Mouse (Mus musculus) B cell, adult 2 months (primary cell): ENCODE measurements around the gene G6pc.
"Not testable (repeated sequence)": the region's sequence is repeated elsewhere in the genome, so short reads cannot be mapped to it uniquely, and the experiment has no call there.

ENCODE experiments used
- DNase-seq, 2 experiments: peaks; one replicate each; pipeline ENCODE4 v3.0.0; 2022

Gene G6pc

GRCm38 (mm10) chr11:101367326-101367935, at the start of gene G6pc:
TSS of gene G6pc (plus strand) at chr11:101367561.
- no peak for DNase-seq

GRCm38 (mm10) chr11:101323609-101324008, 43.8 kb upstream of the G6pc start:
- DNase-seq: peak; percentile 28 to 42

GRCm38 (mm10) chr11:101324763-101325162, 42.6 kb upstream of the G6pc start, which contains the start of gene Aoc2:
TSS of gene Aoc2 (plus strand) at chr11:101325063.
- DNase-seq: no peak

- DNase-seq: not testable (repeated sequence)
These were observed 42.2 kb upstream of the G6pc start for GRCm38 (mm10) chr11:101325201-101325600.

GRCm38 (mm10) chr11:101326147-101326546, 41.2 kb upstream of the G6pc start:
- no peak for DNase-seq

GRCm38 (mm10) chr11:101327311-101327710, 40.0 kb upstream of the G6pc start:
- no peak for DNase-seq

GRCm38 (mm10) chr11:101328941-101329635, 38.3 kb upstream of the G6pc start:
- DNase-seq: no peak

- no peak for DNase-seq
These were observed 36.9 kb upstream of the G6pc start, which contains the start of gene Aoc3 for GRCm38 (mm10) chr11:101330371-101330924. TSS of gene Aoc3 (plus strand) at chr11:101330605.

GRCm38 (mm10) chr11:101330961-101331360, 36.4 kb upstream of the G6pc start:
- DNase-seq: not testable (repeated sequence)

GRCm38 (mm10) chr11:101332537-101332936, 34.8 kb upstream of the G6pc start:
- DNase-seq: no peak

GRCm38 (mm10) chr11:101334023-101334422, 33.3 kb upstream of the G6pc start:
- DNase-seq: no peak

GRCm38 (mm10) chr11:101334516-101334915, 32.8 kb upstream of the G6pc start:
- DNase-seq: no peak

- DNase-seq: peak in 1 of 2 experiments; percentile 17
These were observed 31.7 kb upstream of the G6pc start for GRCm38 (mm10) chr11:101335685-101336084.

GRCm38 (mm10) chr11:101338123-101338760, 29.1 kb upstream of the G6pc start:
- no peak for DNase-seq

- DNase-seq: no peak
These were observed 20.1 kb upstream of the G6pc start for GRCm38 (mm10) chr11:101347083-101347775.

- DNase-seq: no peak
These were observed 18.6 kb upstream of the G6pc start for GRCm38 (mm10) chr11:101348774-101349173.

- no peak for DNase-seq
These were observed 18.1 kb upstream of the G6pc start for GRCm38 (mm10) chr11:101349216-101349615.

- DNase-seq: no peak
These were observed 16.2 kb upstream of the G6pc start for GRCm38 (mm10) chr11:101351100-101351720.

- no peak for DNase-seq
These were observed 15.6 kb upstream of the G6pc start for GRCm38 (mm10) chr11:101351721-101352111.

- DNase-seq: no peak
These were observed 13.9 kb upstream of the G6pc start for GRCm38 (mm10) chr11:101353436-101353835.

GRCm38 (mm10) chr11:101354438-101355010, 12.8 kb upstream of the G6pc start:
- no peak for DNase-seq

- DNase-seq: no peak
These were observed 11.4 kb upstream of the G6pc start for GRCm38 (mm10) chr11:101355916-101356315.
